ENCODE assay signal across 1 mouse cellular context in the genomic region with DNA sequence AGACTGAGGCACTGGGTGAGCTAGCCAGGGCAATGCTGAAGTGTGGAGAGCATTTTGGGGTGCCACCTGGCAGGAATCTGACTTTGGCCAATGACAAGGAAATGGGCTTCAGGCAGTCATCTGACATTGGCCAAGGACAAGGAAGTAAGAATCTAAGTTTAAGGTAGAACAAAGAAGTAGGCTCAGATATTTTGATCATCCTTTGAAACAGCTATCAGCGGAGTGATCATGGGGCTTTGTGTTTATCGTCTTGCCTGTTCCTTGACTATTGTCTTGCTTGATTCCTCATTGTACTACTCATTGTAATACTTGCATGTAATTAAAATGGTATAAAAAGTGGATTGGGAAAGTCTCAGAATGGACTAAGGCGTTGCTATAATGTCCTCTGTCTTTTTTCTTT.
TF ChIP-seq lines count a peak whose summit lies in the region.

No protein-coding gene starts in this region.

TF ChIP-seq in CH12.LX, 34 proteins besides CTCF, POLR2A, EP300 and RAD21 (continued from another document):
- TF ChIP-seq USF2 (conservative IDR thresholded peaks at IDR 0.05; ENCODE audit: low read depth, low read length) (no peak), PAX5 (IDR thresholded peaks at IDR 0.05; ENCODE audit: low read length) (no peak)
